Mouse (Mus musculus) brain, embryonic 14.5 days (tissue): ENCODE measurements at regions not wholly inside any gene's neighbourhood (a gene's known extent, or its start where the extent isn't known, plus 50 kb on each side); places are given as distances from the start of the nearest gene placed in this dataset.

Source experiments
- DNase-seq: peaks from one replicate; pipeline ENCODE4 v3.0.0-alpha.2; 2011; ENCODE audit warnings: low read depth
- CTCF ChIP-seq: fragments of 200-500 bp; IDR thresholded peaks from 2 replicates; pipeline ENCODE4 v1.5.1; 2012; ENCODE audit warnings: inconsistent platforms, mild to moderate bottlenecking, moderate library complexity, borderline replicate concordance; ENCODE audit not compliant: insufficient read depth, insufficient read length; ENCODE audit errors: extremely low read depth
- POLR2A ChIP-seq: fragments of 200-500 bp; IDR thresholded peaks from 2 replicates; pipeline ENCODE4 v1.6.1; 2012; ENCODE audit warnings: mild to moderate bottlenecking, inconsistent platforms, borderline replicate concordance; ENCODE audit not compliant: poor library complexity, insufficient read depth, insufficient read length, severe bottlenecking; ENCODE audit errors: extremely low read depth

GRCm38 (mm10) chr8:80422190-80422589, 71.4 kb upstream of the Gypa start:
- TF ChIP-seq POLR2A = no peak
- no peak for TF ChIP-seq CTCF
- no peak for DNase-seq

- TF ChIP-seq POLR2A (no peak), CTCF (no peak)
- DNase-seq = no peak
These were observed 77.5 kb upstream of the Gypa start for GRCm38 (mm10) chr8:80416121-80416520.

GRCm38 (mm10) chr8:80399594-80400207, 93.9 kb upstream of the Gypa start:
- DNase-seq = no peak
- no peak for TF ChIP-seq POLR2A
- TF ChIP-seq CTCF = no peak

- no peak for DNase-seq
- TF ChIP-seq CTCF (no peak), POLR2A (no peak)
These were observed 98.6 kb upstream of the Gypa start for GRCm38 (mm10) chr8:80395010-80395409.

- no peak for TF ChIP-seq POLR2A
- TF ChIP-seq CTCF = no peak
These were observed 100.5 kb upstream of the Gypa start for GRCm38 (mm10) chr8:80393111-80393510.

GRCm38 (mm10) chr8:80369221-80369620, 124.4 kb upstream of the Gypa start:
- TF ChIP-seq POLR2A (no peak), CTCF (no peak)
- no peak for DNase-seq

More at GRCm38 (mm10) chr8:80393111-80393510, 100.5 kb upstream of the Gypa start:
- peak; percentile 5 for DNase-seq

GRCm38 (mm10) chr8:80364059-80364458, 129.5 kb upstream of the Gypa start:
- no peak for TF ChIP-seq POLR2A
- no peak for TF ChIP-seq CTCF
- no peak for DNase-seq

- TF ChIP-seq POLR2A (no peak), CTCF (no peak)
- no peak for DNase-seq
These were observed 150.3 kb upstream of the Gypa start for GRCm38 (mm10) chr8:80343299-80343698.

- TF ChIP-seq POLR2A = no peak
- no peak for TF ChIP-seq CTCF
- DNase-seq = no peak
These were observed 155.7 kb upstream of the Gypa start for GRCm38 (mm10) chr8:80337872-80338271.

- TF ChIP-seq CTCF = no peak
- TF ChIP-seq POLR2A = no peak
- no peak for DNase-seq
These were observed 164.9 kb upstream of the Gypa start for GRCm38 (mm10) chr8:80328676-80329075.

- DNase-seq = no peak
- no peak for TF ChIP-seq CTCF
- TF ChIP-seq POLR2A = no peak
These were observed 167.7 kb upstream of the Gypa start for GRCm38 (mm10) chr8:80325859-80326258.

- DNase-seq = peak; percentile 65
- TF ChIP-seq CTCF (no peak), POLR2A (no peak)
These were observed 168.4 kb upstream of the Gypa start for GRCm38 (mm10) chr8:80325132-80325531.
